Mouse (Mus musculus) T-cell, adult 2 months (primary cell): ENCODE results near the gene Nkiras2.
"Not testable (repeated sequence)": the region's sequence is repeated elsewhere in the genome, so short reads cannot be mapped to it uniquely, and the experiment has no call there.

Experiments
- DNase-seq: peaks from one replicate; pipeline ENCODE4 v3.0.0; 2022; ENCODE audit warnings: low spot score

Nkiras2 gene

GRCm38 (mm10) chr11:100628862-100629352 is 9.9 kb downstream of the Nkiras2 start:
- DNase-seq = no peak

- DNase-seq = no peak
Observed at GRCm38 (mm10) chr11:100634530-100634929, 15.5 kb downstream of the Nkiras2 start.

DNA sequence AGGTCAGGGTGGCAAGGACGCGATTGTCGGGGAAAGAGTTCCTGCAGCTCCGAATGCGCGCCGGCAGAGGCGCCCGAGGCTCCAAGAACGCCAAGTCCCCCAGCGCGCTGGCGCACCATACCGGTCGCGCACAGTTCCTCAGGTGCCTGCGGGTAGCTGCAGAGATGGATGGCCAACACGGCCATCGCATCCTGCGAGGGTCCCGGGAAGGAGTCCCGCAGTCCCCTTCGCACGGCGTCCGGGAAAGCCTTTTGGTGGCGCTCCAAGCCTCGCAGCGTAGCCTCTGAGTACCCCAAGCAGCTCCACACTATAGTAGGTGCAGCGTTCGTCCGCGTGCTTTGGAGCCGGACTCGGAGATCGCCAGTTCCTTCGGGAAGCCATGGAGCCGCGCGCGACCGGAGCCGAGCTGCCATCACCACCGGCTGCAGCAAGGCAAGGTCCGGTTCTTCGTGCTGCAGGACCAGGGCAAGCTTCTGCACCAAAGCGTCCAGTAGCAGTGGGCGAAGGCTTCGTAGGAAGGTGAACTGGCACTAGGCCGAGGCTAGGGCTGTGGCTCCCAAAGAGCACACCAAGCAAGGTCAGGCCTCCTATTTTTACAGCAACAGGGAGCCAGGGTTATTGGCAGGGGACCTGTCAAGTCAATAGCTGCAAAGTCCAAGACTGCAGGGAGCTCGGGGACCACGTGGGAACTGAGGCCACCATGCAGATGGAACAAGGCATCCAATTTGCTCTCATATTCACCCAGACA is 21.3 kb downstream of the Nkiras2 start:
- no peak for DNase-seq

GRCm38 (mm10) chr11:100643612-100644575 is 24.9 kb downstream of the Nkiras2 start:
- DNase-seq = no peak

GRCm38 (mm10) chr11:100646265-100646664 is 27.2 kb downstream of the Nkiras2 start:
- DNase-seq = peak; percentile 35

- DNase-seq = no peak
Observed at GRCm38 (mm10) chr11:100648405-100648804, 29.4 kb downstream of the Nkiras2 start.

DNA sequence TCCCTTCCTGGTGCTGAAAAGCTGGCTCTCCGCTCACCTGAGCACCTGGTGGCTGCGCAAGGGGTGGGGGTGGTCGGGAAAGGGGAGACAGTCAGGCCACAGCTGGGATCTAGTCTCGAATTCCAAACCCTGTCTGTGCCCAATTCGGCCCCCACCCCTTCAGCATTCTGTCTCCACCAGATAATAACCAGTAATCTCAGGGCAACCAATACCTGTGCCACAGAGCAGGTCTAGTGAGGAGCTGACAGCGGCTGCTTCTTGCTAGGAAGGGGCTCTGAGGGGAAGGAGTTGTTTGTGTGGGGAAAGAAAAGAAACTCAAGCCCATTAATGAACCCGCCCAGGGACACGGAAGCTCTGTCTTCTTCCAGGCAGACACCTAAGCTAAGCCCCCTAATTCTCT is 32.2 kb downstream of the Nkiras2 start:
- no peak for DNase-seq

DNA sequence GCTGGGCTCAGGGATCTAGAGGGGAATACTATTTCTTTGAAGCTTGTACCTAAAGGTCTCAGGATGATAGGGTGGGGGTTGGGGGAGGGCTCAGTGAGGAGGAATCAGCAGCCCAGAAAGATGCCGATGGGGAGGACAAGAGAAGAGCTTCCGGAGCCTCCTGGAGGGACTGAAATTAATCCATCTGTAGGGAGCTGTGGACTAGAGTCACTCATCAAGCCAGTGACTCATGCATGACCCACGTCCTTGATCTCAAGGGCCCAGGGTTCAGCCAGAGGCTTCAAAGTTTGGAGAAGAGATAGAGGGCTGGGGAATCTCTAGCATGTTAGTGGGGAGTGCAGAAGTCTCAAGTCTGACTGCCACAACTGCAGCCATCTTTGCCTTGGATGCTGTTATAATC is 32.7 kb downstream of the Nkiras2 start:
- no peak for DNase-seq

DNA sequence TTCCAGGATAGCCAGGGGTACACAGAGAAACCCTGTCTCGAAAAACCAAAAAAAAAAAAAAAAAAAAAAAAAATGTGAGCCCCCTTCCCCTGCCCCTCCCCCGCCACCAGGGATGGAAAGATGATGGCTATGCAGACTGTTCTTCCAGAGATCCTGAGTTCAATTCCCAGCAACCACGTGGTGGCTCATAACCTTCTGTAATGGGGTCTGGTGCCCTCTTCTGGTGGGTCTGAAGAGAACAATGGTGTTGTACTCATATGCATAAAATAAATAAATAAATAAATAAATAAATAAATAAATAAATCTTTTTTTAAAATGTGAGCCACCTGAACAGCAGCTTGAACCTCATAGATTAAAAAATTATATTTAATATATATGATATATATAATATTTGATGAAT is 36.5 kb downstream of the Nkiras2 start:
- DNase-seq = not testable (repeated sequence)

DNA sequence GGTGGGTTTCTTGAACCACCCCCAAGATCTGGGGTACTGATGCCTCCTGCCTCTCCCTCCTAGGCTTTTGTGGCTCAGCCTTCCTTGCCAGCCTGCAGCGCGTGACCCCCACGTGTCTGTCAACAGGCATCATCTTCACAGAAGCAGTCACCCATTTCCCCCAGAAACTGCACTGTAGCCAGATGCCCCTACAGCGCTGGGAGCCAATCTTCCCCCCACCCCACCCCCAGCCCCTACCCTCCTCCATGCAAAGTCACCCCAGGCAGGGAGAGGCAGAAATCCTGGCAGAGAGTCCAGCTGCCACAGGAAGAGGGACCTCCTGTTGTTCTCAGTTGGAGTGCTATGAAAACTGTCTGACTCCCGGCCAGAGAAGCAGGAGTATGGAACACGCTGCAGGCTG is 37.4 kb downstream of the Nkiras2 start:
- no peak for DNase-seq

DNA sequence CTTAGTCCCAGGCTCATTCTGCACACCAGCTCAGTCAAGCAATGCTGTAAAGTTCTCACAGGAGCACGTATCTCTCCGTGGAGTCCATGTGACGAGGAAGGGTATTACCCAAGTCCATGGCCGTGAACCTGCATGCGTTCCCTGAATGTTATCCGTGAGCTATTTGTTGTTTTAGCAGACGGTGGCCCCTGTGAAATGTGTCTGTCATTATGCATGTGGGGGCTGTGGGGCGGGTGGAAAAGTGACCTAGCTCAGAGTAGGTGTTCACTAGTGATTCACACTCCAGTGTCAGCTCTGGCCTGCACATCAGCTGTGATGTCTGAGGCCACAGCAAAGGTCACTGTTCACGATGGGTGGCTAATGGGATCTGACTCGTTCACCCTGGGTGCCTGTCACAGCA is 40.8 kb downstream of the Nkiras2 start:
- DNase-seq = no peak

DNA sequence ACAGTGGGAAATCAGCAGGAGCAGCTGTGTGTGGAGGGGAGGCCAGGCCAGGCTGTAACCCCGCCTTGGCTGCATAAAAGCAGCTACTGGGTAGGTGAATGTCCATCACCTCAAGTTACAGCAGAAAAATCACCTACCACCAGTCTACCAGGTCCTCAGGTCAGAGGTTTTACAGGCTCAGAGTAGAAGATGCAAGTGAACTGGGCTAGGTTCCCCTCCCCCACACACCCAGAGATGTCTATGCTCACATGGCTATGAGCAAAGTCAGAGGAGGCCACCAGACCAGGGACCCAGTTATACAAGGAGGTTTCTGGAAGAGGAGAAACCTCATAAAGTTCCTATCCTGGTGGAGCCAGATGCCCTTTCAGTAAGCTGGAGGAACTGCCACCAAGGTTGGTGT is 52.0 kb downstream of the Nkiras2 start:
- DNase-seq = no peak

GRCm38 (mm10) chr11:100671956-100672355 is 52.9 kb downstream of the Nkiras2 start:
- DNase-seq = no peak

GRCm38 (mm10) chr11:100673169-100673568 is 54.1 kb downstream of the Nkiras2 start:
- DNase-seq = no peak
